Comparison of ENCODE assay signal across 10 mouse cellular contexts in genomic region chr1:186507956-186508355, GRCm38 (mm10).
A peak's percentile ranks its signal among the peaks of the same experiment; 100 is the strongest.
DNase-seq lines count a peak whose midpoint lies in the region; ATAC-seq and TF ChIP-seq lines count a peak whose summit lies in the region.
"Had no signal": no experiment of that assay in that cellular context is flagged by ENCODE, and none has a peak within 500 bp of the region (broad histone marks: within the 10 kb centered on the region; RNA-seq: fewer than 3 reads in every experiment).

No protein-coding gene starts in this region.

- no peaks in the 10 kb centered on the region for H3K36me3 ChIP-seq in hindbrain, embryonic 10.5 days
- no peaks in the 10 kb centered on the region for H3K36me3 ChIP-seq in hindbrain, embryonic 12.5 days
- no peaks in the 10 kb centered on the region for H3K36me3 ChIP-seq in embryonic facial prominence, embryonic 10.5 days (replicated peaks)
- H3K36me3 ChIP-seq in heart, embryonic 13.5 days, result no peaks in the 10 kb centered on the region
- no peaks in the 10 kb centered on the region for H3K36me3 ChIP-seq in lung, postnatal 0 days (ENCODE audit: insufficient read depth, low read length)

- H3K9ac ChIP-seq in hindbrain, embryonic 12.5 days, result no peak overlapping the region
- no peak overlapping the region for H3K9ac ChIP-seq in heart, embryonic 13.5 days
- no peak overlapping the region for H3K9ac ChIP-seq in lung, postnatal 0 days (replicated peaks; ENCODE audit: low read depth)

- TF ChIP-seq EP300 in lung, postnatal 0 days (IDR thresholded peaks at IDR 0.05), result no peak

- H3K9me3 ChIP-seq in hindbrain, embryonic 10.5 days, result no peaks in the 10 kb centered on the region
- no peaks in the 10 kb centered on the region for H3K9me3 ChIP-seq in hindbrain, embryonic 12.5 days (replicated peaks)
- no peaks in the 10 kb centered on the region for H3K9me3 ChIP-seq in embryonic facial prominence, embryonic 10.5 days
- H3K9me3 ChIP-seq in heart, embryonic 13.5 days, result peaks cover 5% of the 10 kb centered on the region; the same call in 1 of the 2 replicates
- no peaks in the 10 kb centered on the region for H3K9me3 ChIP-seq in lung, postnatal 0 days (ENCODE audit: low read length)

- no peak overlapping the region for H3K4me2 ChIP-seq in hindbrain, embryonic 12.5 days (replicated peaks)
- no peak overlapping the region for H3K4me2 ChIP-seq in heart, embryonic 13.5 days
- no peak overlapping the region for H3K4me2 ChIP-seq in lung, postnatal 0 days (replicated peaks; ENCODE audit: low read depth, low read length)

- no peaks in the 10 kb centered on the region for H3K27me3 ChIP-seq in hindbrain, embryonic 10.5 days (ENCODE audit: insufficient read depth, poor library complexity, severe bottlenecking)
- H3K27me3 ChIP-seq in hindbrain, embryonic 12.5 days, result no peaks in the 10 kb centered on the region
- H3K27me3 ChIP-seq in embryonic facial prominence, embryonic 10.5 days (replicated peaks; ENCODE audit: low read depth, poor library complexity, severe bottlenecking), result no peaks in the 10 kb centered on the region
- no peaks in the 10 kb centered on the region for H3K27me3 ChIP-seq in heart, embryonic 13.5 days (replicated peaks)
- H3K27me3 ChIP-seq in lung, postnatal 0 days (replicated peaks; ENCODE audit: insufficient read depth, low read length), result no peaks in the 10 kb centered on the region

- H3K27ac ChIP-seq in hindbrain, embryonic 10.5 days, result 0 out of 2 replicates have a peak overlapping the region, but pooled peaks have one; percentile 12
- H3K27ac ChIP-seq in hindbrain, embryonic 12.5 days, result no peak overlapping the region
- peak overlapping the region; percentile 59 for H3K27ac ChIP-seq in embryonic facial prominence, embryonic 10.5 days (replicated peaks)
- H3K27ac ChIP-seq in heart, embryonic 13.5 days (replicated peaks), result peak overlapping the region; percentile 65
- H3K27ac ChIP-seq in lung, postnatal 0 days (ENCODE audit: low read length), result no peak overlapping the region

- no peak for ATAC-seq in hindbrain, embryonic 12.5 days (ENCODE audit: low FRiP score)
- ATAC-seq in heart, embryonic 13.5 days (ENCODE audit: extremely low read depth, insufficient number of reproducible peaks, low FRiP score, low TSS enrichment), result no peak
- peak; percentile 32; the same call in 1 of the 2 replicates for ATAC-seq in lung, postnatal 0 days
- ATAC-seq in erythroblast, adult 5-6 weeks (replicated peaks; ENCODE audit: low FRiP score, poor library complexity, severe bottlenecking), result no peak
- ATAC-seq in activated CD4-positive, CD25-positive, alpha-beta regulatory T cell, adult 4 months, result no peak

- peaks cover 6% of the 10 kb centered on the region; the same call in 1 of the 2 replicates for H3K4me1 ChIP-seq in hindbrain, embryonic 10.5 days (replicated peaks)
- peaks cover 4% of the 10 kb centered on the region; the same call in 1 of the 2 replicates for H3K4me1 ChIP-seq in hindbrain, embryonic 12.5 days
- peaks cover 16% of the 10 kb centered on the region for H3K4me1 ChIP-seq in embryonic facial prominence, embryonic 10.5 days
- H3K4me1 ChIP-seq in heart, embryonic 13.5 days, result peaks cover 16% of the 10 kb centered on the region
- H3K4me1 ChIP-seq in lung, postnatal 0 days (ENCODE audit: insufficient read depth, low read depth, low read length), result no peaks in the 10 kb centered on the region

- no peak for TF ChIP-seq CTCF in lung, postnatal 0 days (IDR thresholded peaks at IDR 0.05)

- WGBS in hindbrain, embryonic 10.5 days, result 69% methylated on average over 8 of the region's 8 CpGs
- 77% methylated on average over 8 of the region's 8 CpGs for WGBS in hindbrain, embryonic 12.5 days
- WGBS in embryonic facial prominence, embryonic 10.5 days, result 65% methylated on average over 8 of the region's 8 CpGs
- WGBS in heart, embryonic 13.5 days, result 60% methylated on average over 8 of the region's 8 CpGs
- 42% methylated on average over 8 of the region's 8 CpGs for WGBS in lung, postnatal 0 days

- no peak for DNase-seq in hindbrain, embryonic 10.5 days (ENCODE audit: low spot score)
- no peak for DNase-seq in embryonic facial prominence, embryonic 10.5 days (ENCODE audit: low spot score)
- no peak for DNase-seq in lung, postnatal 0 days (ENCODE audit: low spot score)
- DNase-seq: cerebellum, adult 8-10 months; kidney, postnatal 36 days; thymus, postnatal 14 days had no signal

- H3K4me3 ChIP-seq in hindbrain, embryonic 10.5 days, result no peak overlapping the region
- no peak overlapping the region for H3K4me3 ChIP-seq in hindbrain, embryonic 12.5 days
- no peak overlapping the region for H3K4me3 ChIP-seq in embryonic facial prominence, embryonic 10.5 days
- H3K4me3 ChIP-seq in heart, embryonic 13.5 days, result no peak overlapping the region
- no peak overlapping the region for H3K4me3 ChIP-seq in lung, postnatal 0 days (ENCODE audit: low read depth, low read length)

Comparison
In these comparisons a context has a peak if more than half of its experiments do, and no peak if none do; other contexts are left out.
1. H3K27ac ChIP-seq: peak in hindbrain, embryonic 10.5 days (single experiment), embryonic facial prominence, embryonic 10.5 days (single experiment) and heart, embryonic 13.5 days (single experiment); none in hindbrain, embryonic 12.5 days (single experiment) and lung, postnatal 0 days (single experiment).